Mouse (Mus musculus): ENCODE data around the gene Lmtk3.

The Lmtk3 gene

DNA sequence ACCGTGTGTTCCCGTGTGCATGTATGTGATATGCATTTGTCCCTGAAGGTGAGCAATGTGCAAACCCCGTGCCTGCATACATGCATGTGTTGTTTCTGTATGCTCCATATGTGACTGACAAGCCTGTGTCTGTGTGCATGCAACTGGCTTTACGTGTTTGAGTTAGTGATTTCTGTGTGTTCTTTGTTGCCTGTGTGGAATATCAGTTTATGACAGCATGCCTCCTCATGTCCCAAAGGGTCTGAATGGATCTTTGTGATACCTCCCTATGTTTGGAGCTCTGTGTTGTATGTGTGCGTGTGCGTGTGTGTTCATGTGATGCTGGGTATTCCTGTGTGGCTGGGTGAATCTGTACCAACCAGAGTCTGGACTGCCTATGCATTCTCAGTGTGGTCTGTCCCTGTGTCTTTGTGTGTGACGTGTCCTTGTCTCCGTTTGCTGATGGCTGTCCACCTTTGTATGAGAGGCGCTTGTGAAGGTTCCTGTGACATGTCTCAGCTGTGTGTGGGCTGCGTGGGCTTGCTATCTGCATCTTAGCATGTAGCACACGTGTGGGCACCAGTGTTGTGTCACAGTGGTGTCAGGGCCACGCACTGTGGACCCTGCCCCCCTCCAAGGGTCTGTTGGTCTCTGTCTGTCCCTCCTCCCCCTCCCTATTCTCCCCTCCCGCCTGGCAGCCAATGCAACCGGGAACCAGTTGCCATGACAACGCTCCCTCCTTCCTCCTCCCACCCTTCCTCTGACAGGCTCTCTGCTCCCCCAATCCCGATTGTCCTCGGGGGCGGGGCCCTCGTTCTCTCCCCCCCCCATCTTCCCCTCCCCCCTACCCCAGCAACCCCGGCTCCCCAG, 1.2 kb downstream of the Lmtk3 start, which contains the start of gene Sult2b1:
Gene Sult2b1 (minus strand): TSS at position 146 of the 849 bp plus-strand sequence.
- DNase-seq: peak; percentile 94

DNA sequence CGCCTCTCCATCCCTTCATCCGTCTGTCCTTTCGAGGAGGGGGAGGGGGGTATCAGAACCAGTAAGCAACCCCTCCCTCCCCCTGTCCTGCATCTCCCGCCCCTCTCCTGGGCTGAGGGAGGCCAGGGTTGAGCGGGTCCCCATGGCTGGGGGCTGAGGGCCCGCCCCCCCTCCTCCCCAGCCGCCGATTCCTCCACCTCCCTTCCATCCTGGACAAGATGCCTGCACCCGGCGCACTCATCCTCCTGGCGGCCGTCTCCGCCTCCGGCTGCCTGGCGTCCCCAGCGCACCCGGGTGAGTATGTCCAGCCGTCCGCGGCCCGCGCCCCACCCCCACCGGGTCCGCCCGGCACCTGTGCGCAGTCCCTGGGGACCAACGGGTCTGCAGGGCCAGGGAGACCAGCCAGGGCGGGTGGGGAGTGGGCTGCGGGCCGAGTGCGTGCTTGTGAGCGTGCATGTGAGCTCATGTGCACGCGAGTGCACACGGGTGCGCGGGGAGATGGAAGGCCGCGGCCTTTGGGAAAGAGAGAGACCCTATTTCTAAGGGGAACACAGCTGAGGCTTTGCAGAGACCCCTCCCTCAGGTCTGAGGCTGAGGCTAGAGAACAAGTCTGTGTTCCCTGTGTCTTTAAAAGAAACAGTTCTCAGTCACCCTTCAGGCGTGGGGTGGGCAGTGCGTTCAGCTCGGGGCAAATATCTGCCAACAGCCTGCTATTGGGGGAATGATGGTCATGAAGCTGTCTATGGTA, 2.0 kb downstream of the Lmtk3 start:
- DNase-seq: peak; percentile 63

DNA sequence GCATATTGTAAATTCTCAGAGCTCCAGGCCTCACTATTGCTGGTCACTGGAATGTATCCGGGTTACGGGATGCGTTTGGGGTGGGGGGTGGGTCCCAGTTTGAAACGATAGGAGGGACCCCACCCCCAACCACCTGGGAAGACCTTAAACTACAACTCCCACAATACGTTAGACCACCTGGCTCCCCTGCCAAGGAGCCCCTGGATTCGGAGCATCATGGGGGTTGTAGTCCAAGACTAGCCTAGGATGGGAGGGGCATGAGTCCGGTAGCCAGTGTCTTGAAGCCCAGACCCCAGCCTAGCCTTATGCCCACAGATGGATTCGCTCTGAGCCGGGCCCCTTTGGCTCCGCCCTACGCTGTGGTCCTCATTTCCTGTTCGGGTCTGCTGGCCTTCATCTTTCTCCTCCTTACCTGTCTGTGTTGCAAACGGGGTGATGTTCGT, 2.6 kb downstream of the Lmtk3 start:
- DNase-seq: peak; percentile 51

DNA sequence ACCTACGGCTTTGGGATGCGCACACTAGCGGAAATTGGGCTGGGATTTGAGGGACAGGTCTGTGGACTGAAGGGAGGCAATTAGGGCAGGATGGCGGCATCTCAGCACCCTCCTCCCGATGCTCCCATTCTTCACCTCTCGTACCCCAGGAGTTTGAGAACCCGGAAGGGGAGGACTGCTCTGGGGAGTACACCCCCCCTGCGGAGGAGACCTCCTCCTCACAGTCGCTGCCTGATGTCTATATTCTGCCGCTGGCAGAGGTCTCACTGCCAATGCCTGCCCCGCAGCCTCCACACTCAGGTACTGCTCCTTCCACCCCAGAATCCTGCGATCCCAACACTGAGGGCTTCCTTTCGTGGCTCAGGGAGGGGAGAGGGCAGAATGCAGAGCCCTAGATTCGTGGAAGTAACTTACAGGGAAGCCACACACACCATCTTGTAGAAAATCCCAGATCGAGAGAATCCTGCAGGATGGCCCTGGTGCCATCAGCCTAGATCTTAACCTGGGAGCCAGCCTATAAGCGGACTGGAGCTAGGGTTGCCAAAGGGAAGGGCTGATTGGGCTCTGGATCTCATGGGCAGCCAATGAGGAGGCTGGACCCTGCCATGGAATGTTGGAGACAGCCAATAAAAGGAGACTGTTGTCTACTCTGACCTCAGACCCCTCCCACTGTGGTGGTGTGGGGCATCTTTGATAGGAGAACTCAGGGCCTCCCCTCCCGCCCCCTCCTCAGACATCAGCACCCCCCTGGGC, 3.3 kb downstream of the Lmtk3 start:
- peak; percentile 41 for DNase-seq

DNA sequence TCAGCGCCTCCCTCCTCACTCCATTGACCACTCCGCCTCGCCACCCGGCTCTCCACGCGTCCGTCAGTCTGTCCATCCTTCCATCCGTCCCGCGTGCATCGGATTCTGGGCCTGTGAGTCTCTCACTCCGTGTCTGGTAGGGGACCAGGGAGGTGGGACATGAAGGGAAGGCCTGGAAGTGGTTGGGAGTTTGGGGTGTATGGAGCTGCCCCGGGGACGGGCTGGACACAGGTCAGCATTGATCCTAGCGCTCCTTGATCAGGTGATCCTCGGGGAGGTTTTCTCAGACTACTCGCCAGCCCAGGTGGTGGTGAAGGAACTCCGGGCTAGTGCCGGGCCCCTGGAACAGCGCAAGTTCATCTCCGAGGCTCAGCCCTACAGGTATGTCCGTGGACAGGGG, 4.1 kb downstream of the Lmtk3 start:
- DNase-seq: no peak

DNA sequence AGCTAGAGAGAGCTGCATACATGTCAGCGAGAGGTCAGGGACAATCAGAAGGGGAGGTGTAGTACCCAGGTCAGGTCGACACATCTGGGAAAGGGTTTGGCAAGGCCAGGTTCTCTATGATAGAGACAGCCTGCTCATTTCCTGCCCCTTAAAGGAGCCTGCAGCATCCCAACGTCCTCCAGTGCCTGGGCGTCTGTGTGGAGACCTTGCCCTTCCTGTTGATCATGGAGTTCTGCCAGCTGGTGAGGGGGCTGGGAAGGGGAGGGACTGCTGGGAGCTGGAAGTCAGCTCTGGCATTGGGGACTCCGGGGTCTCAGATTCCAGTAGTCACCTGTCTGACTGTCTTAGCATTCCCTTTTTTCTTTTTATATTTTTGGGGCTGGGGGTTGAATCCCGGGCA, 7.2 kb downstream of the Lmtk3 start:
- DNase-seq: no peak

DNA sequence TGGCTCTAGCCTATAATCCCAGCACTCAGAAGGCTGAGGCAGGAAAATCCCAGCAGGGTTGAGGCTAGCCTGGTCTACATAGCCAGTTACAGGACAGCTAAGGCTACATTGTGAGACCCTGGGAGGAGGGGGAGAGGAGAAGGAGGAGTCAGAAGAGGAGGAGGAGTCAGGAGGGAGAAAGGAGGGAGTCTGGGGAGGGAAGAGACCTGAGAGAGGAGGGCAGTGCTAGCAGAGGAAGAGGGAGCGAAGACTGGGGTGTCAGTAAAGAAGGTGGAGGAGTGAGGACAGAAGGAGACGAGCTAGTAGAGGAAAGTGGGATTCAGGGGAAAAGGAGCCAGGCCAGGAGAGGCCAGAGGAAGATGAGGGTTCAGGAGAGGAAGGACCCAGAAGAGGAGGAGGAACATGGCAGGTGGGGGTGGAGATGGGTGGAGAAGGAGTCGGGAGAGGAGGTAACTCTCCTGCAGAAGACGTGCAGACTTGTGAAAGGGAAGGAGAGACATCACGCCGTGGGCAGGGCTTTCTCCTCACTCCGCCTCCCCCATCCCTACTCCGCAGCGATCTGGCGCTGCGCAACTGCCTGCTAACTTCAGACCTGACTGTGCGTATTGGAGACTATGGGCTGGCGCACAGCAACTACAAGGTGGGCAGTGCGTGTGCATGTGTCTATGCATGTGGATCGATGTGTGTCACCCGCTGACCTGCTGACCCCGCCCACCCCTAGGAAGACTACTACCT, 8.4 kb downstream of the Lmtk3 start:
- peak; percentile 29 for DNase-seq

DNA sequence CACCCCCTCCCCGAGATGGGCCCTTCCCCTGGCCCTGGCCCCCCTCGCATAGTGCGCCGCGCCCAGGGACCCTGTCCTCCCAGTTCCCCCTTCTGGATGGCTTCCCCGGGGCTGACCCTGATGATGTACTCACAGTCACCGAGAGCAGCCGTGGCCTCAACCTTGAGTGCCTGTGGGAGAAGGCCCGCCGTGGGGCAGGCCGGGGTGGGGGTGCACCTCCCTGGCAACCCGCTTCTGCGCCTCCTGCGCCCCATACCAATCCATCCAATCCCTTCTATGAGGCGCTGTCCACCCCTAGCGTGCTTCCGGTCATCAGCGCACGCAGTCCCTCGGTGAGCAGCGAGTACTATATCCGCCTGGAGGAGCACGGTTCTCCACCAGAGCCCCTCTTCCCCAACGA, 9.7 kb downstream of the Lmtk3 start:
- no peak for DNase-seq

DNA sequence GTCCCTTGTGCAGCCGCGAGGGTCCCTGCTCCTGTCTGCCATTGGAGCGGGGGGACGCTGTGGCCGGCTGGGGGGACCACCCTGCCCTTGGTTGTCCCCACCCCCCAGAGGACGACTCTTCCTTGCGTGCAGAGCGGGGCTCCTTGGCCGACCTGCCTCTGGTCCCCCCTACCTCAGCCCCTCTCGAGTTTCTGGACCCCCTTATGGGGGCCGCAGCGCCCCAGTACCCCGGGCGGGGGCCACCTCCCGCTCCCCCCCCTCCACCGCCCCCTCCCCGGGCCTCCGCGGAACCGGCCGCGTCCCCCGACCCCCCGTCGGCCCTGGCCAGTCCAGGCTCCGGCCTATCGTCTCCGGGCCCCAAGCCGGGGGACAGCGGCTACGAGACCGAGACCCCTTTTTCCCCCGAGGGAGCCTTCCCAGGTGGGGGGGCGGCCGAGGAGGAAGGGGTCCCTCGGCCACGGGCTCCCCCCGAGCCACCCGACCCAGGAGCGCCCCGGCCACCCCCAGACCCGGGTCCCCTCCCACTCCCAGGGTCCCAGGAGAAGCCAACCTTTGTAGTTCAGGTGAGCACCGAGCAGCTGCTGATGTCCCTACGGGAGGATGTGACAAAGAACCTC, 10.5 kb downstream of the Lmtk3 start:
- DNase-seq: no peak

DNA sequence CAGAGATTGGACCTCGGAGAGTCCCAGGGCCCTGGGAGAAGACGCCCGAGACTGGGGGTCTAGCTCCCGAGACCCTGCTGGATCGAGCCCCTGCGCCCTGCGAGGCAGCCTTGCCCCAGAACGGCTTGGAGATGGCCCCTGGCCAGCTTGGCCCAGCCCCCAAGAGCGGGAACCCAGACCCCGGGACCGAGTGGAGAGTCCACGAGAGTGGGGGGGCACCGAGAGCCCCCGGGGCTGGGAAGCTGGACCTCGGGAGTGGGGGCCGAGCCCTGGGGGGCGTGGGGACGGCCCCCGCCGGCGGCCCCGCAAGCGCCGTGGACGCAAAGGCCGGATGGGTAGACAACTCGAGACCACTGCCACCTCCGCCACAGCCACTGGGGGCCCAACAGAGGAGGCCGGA, 11.4 kb downstream of the Lmtk3 start:
- DNase-seq: no peak

DNA sequence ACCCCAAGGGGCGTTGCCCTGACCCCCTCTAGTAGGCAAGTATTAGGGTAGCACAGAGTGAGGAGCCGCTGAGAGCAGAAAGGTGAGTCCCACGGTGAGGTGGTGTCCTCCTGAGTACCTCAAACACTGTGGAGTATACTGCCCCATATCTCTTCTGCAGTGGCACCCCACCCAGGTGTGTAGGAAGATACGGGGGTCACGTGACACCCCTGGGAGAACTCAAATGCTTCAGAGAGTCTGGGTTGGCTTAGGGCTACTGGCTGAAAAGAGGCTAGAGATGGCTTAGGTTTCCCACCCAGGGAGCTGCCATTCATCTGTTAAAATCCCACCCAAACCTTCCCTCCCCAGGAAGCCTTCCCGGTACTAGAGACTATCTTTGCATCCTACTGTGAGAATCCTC, 13.4 kb downstream of the Lmtk3 start:
- no peak for DNase-seq

DNA sequence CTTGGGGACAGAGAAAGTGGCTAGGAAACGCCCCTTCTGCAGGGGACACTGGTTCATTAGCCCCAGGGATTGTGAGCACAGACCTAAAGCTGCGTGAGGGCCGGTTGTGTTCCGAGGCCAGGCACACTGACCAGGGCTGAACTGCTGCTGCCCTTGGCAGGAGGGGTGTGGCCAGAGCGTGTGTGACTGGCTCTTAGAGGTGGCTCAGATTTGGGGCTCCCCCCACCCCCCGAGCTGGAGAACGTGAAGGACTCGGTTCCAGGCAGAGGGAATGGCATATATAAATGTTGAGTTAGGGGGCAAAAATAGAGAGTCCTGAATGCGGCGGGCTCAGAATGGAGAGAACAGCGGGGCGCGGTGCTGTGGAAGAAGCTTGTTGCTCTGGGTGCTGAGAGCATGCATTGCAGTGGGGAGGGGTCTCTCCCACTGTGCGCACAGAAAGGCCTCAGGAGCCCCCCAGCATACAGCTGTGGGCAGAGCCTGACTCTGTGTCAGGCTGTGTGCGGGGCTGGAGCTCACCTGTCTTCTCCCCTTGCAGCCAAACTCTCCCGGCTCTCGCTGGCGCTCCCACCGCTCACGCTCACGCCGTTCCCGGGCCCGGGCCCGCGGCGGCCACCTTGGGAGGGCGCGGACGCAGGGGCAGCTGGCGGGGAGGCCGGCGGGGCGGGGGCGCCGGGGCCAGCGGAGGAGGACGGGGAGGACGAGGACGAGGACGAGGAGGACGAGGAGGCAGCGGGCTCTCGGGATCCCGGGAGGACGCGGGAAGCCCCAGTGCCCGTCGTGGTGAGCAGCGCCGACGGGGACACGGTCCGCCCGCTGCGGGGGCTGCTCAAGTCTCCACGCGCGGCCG, 14.3 kb downstream of the Lmtk3 start:
- DNase-seq: peak; percentile 38

DNA sequence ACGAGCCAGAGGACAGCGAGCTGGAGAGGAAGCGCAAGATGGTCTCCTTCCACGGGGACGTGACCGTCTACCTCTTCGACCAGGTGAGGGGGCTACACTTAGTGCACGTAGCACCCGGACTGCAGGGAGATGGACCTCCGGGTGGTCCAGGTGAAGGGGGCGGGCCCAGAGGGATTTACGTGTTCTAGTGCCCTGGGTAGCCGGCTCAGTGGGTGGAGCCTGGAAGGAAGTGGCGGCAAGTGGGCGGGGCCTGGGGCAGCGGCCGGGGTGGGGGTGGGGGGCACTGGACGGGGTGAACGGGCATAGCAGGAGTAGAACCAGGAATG, 14.9 kb downstream of the Lmtk3 start:
- peak; percentile 19 for DNase-seq

DNA sequence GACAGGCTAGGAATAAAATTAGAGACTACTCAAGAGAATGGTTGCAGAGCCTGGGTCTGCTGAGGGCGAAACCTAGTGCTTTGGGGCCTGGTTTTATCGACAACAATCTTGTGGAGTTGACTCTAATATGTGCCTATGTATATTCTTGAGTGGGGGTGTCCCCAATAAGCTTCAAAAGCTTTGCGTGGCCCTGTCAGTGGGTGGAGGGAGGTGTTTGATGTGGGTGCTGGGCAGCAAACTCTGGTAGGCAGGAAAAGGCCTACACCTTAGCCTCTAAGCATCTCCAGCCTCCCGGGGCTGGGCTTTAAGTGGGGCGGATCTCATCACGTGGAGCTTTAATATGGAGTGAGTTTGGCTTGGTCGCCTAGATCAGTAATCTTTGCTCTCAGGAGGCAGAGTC, 15.4 kb downstream of the Lmtk3 start:
- no peak for DNase-seq

DNA sequence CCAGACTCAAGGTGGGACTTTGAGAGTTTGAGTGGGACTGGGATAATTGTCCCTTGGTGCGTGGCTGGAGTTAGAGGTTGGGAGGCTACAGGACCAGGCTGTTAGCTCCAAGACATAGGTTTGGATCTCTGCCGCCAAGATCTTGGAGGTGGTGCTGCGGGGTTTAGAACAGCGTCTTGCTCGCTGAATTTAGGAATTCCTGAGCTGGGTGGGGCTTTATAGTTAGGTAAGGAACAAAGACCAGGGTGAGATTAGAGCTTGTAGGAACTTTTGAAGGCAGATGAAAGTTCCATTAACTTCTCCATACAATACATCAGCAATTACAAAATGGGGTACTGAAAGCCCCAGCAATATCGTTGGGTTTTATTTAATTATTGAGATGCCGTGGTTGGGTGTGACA, 16.5 kb downstream of the Lmtk3 start:
- DNase-seq: no peak

DNA sequence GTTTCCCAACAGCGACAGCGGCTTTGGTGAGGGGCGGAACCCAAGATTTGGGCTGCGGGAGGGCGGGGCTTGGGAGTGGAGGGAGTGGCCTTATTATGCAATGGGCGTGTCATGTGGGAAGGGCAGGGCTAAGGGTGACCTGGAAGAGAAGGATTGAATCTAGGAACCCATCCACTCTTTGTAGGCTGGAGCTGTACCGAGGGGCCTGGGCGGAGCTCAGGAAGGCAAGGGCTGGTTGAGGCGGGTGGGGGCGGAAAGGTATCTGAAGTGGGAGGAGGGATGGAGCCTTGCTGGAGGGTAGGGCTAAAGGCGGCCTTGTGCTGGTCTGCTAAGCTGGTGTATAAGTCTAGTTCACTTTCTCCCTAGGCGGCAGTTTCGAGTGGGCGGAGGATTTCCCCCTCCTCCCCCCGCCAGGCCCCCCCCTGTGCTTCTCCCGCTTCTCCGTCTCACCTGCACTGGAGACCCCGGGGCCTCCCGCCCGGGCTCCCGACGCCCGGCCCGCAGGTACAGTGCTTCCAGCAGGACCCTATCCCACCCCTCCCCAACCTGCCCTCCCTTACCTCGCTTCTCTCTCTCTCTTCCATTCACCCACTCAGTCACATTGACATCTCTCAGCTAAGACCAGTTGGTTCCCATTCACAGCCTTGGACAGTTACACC, 17.1 kb downstream of the Lmtk3 start:
- DNase-seq: peak; percentile 10

DNA sequence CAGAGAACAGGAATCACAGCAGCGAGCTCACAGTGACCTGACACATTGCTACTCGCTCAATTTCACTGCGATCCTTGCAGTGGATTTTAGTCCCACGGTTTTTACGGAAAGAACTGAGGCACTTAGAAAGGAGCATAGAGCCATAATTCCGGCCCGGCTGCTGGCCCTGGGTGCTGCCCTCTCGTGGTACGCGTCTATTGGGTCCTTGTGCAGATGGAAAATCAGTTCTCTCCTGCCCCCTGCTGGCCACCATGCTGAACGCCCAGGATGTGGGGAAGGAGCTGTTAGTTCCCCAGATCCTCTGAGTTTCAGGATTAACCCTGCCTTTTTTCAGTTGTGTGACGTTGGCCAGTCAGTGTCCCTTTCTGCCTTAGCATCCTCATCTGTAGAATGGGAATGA, 17.8 kb downstream of the Lmtk3 start:
- peak; percentile 98 for DNase-seq

DNA sequence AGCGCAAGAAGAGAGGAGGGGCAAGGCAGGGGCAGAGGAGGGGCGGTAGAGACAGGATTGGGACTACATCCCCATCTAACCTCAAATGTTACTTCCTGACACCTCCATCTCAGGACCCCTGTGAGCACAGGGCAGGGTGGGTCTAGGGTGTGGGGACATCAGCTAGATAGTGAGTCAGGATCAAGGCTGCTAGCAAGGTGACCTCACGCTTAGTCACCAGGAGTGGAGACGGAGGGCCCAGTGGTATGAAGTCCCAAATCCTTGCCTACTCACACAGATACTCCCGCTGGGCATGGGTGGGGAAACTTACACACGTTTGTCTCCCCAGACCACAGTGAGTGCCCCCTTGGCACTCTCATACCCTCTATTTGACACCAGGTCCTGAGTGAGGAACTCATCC, 19.0 kb downstream of the Lmtk3 start:
- DNase-seq: no peak

DNA sequence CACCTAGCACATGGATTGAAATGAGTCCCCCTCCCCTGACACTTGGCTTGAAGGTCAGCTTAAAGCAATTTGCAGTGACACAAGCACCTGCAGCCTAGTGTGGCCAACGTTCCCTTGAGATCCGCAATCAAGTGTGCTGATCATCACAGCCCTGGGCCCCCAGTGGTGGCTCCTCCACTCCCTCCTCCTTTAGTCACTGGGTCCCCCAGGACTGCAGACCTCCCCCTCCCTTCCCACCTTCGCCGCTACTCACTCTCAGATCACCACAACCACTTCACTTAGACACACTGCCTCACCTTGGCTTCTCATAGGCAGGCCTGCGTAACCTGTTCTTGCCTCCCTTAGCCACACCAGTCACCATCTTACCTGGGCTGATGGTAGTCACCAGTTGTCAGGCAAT, 22.4 kb downstream of the Lmtk3 start:
- DNase-seq: peak; percentile 22

DNA sequence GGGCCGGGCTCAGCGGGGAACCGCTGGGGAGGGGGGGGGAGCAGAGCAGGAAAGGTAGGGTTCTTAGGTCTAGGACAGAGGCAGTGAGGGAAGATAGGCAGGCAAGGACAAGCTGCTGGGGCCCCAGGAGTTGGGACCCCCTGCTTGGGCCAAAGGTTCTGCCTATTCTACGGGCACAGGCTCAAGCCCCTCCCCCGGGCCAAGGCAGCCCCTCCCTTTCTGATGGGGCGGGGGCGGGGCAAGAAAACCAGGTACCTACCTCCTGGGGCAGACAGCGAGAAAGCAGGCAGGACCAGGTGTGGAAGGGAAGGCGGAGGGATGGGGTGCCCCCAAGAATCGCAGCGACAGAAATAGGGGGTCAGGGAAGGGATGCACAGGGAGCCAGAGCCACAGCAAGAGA, 24.9 kb downstream of the Lmtk3 start:
- DNase-seq: peak; percentile 34

All from right cerebral cortex, postnatal 4 days (tissue).